Mouse (Mus musculus) lung, postnatal 14 days (tissue): ENCODE data around the gene Parva.

Experiments
- DNase-seq: peaks from one replicate; pipeline ENCODE4 v3.0.0; 2021

Parva gene

DNA sequence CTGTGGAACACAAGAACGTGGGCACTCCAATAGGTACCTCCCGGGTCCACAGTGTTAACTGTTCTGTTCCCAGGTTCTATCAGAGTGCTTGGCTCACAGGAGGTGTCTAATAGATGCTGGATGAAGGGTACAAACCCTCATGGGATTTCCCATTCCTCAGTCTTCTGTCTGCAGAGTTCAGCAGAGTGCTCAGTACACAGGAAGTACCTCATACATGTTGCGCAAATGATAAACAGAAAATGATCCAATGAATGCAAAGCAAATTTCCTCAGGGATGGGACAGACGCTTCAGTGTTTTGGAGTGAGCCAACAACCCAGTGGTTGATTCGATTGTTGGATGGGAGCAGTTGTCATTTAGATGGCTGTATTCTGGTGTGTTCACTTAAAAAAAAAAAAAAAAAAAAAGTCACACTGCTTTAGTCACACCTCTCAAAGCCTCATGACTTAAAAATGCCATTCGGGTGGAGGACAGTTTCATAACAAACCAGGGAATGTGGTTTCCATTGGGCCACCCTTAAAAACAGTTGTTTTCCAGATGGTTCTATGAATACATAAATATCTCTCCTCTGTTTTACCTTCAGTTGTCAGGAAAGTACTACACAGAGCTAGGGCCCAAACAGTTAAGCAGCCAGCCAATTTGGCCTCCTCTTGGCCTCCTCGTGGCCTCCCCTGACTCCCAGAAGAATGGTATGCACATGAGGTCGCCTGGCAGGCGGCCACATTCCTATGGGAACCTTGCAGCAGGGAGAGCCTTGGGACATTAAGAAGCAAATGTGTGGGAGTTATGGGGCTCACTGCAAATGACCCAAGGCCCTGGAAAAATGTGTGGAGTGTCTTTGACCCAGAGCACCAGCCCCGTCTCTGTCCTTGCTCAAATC, 187.7 kb downstream of the Parva start:
- peak; percentile 58 for DNase-seq

DNA sequence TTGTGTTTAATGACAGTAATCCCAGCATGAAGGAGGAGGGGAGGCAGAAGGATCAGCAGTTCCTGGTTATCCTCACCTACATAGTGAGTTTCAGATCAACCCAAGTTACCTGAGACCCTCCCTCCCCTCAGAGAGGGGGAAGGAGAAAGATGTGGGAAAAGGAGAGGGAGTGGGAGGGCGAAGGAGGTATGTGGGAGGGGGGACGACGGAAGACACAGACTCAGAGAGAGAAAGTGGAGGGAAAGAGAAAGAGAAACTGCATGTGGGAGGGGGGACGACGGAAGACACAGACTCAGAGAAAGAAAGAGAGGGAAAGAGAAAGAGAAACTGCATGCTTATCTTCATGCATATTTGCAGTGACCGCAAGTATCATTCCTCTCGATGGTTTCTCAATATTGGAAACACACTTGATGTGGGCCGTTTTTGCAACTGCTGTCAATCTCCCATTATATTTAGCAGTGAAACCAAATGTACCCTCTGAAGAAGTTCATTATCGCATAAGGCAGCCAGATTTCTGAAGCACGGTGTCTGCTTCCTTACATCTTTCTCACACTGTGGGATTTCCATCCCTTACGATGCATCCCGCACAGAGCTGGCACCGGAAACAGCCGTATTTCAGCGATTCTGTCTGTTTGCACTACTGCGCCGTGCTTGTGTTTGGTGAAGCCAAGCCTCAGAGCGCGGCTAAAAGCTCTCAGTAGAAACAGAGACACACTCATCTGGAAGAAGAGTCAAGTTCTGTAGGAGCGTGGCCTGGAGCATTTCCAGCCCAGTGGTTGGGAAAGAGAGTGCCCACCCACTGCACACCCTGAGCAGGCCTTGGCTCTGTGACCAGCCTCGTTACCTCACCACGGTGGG, 193.2 kb downstream of the Parva start:
- peak; percentile 22 for DNase-seq

DNA sequence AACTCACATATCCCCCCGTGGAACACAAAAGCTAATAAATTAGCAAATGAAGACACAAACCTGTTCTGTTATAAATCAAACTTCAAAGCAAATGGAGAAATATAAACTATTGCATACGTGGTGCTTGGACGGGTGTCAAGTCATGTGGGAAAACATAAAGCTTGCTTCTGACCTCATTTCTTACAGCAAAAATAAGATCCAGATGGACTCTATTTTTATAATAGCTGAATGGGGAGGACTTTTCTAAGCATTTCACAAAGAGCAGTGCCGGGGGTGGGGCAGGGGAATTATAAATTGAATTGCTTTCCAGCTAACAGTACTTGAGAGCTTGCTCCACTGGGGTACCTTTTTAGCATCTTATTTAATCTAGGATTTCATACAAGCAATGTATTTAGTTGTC, 200.2 kb downstream of the Parva start:
- DNase-seq = no peak

DNA sequence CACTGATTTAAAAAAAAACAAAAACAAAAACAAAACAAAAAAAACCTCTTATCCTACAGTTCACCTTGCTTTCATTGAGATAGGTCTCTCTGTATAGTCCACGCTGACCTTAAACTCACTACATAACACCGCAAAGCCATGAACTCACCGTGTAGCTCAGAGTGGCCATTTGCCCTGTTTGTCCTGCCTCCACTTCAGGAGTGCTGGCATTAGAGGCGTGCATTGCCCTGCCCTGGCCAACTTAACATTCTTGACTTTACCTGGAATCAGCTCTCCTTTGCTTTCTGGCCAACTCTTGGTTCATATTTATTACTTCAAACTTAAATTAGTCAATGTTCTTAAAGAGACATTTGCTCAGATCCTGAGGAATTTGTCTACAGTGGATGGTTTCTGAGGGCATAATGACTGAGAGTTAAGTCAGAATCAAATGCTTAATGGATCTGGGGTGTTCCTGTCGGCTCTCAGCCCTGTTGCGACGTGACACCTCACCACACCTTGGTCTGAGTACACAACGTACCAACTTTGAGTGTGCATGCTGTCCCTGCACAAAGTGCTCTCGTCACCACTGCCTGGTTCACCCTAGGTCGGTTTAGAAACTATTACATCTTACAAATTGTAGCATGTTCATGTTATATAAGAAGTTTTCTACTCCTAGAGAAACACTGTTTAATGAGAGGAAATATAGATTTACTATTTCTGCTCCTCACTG, 207.4 kb downstream of the Parva start:
- DNase-seq = peak; percentile 45

DNA sequence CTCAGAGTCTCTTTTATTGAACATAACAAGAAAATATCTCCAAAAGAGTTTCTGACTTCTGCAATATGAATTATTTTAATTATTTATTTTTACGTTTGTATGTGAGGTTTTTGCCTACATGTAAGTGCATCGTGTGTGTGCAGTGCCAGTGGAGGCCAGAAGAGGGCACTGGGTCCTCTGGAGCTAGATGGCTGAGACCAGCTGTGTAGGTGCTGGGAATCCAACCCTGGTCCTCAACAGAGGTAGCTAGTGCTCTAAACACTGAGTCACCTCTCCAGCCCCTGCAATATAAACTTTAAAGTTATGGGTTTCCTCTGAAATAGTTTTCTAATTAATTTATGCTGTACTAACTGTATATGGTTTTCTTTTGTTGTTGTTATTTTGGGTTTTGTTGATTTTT, 208.6 kb downstream of the Parva start:
- no peak for DNase-seq
